Mouse (Mus musculus) testis, adult 2 months (tissue): ENCODE measurements around the gene Mmd.

Experiments
- CTCF ChIP-seq: fragments of 200-500 bp; IDR thresholded peaks from 2 replicates; pipeline ENCODE4 v1.5.1; 2012; ENCODE audit warnings: low read depth, mild to moderate bottlenecking, inconsistent platforms, low read length, moderate library complexity; ENCODE audit not compliant: control insufficient read depth, insufficient read depth, insufficient replicate concordance
- POLR2A ChIP-seq: fragments of 200-500 bp; IDR thresholded peaks from 2 replicates; pipeline ENCODE4 v1.6.1; 2012; ENCODE audit warnings: low read depth, mild to moderate bottlenecking, inconsistent platforms, low read length, moderate library complexity; ENCODE audit not compliant: control insufficient read depth

- TF ChIP-seq POLR2A (no peak), CTCF (no peak)
Observed at GRCm38 (mm10) chr11:90274187-90274586, 24.9 kb downstream of the Mmd start.
